Mouse (Mus musculus) thymus, adult 18-20 months (tissue): ENCODE results near the gene Snapc3.
"Not testable (repeated sequence)": the region's sequence is repeated elsewhere in the genome, so short reads cannot be mapped to it uniquely, and the experiment has no call there.

ENCODE experiments used
- DNase-seq, 2 experiments: peaks; one replicate each; pipeline ENCODE4 v3.0.0; 2022; ENCODE audit warnings: mixed read lengths in 2 of 2

Gene Snapc3

DNA sequence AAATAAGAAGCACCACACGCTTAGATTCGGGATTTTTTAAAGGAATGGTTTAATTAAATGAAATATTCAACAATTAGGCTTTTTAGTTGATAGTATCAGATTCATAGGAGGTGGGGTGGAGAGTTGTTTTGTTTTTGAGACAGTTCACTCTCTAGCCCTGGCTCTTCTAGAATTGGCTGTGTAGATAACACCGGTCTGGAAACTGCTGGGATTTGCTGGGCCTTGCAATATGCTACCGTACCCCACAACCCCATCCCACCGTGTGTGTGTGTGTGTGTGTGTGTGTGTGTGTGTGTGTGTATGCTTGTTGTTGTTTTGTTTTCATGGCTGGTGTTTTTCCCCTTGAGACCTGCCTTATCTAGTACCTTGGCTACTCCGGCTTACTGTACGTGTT, 83.5 kb downstream of the Snapc3 start:
- no peak for DNase-seq

DNA sequence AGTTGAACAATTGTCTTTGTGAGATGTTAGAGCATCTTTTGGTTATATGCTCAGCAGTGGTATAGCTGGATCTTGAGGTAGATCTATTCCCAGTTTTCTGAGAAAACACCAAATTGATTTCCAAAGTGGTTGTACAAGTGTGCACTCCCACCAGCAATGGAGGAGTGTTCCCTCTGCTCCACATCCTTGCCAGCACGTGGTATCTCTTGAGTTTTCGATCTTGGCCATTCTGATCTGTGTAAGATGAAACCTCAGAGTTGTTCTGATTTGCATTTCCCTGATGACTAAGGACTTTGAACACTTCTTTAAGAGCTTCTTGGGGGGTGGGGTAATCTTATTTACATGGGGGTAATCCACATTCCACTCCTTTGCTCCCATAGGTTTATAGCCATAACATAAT, 92.1 kb downstream of the Snapc3 start:
- DNase-seq: no peak

DNA sequence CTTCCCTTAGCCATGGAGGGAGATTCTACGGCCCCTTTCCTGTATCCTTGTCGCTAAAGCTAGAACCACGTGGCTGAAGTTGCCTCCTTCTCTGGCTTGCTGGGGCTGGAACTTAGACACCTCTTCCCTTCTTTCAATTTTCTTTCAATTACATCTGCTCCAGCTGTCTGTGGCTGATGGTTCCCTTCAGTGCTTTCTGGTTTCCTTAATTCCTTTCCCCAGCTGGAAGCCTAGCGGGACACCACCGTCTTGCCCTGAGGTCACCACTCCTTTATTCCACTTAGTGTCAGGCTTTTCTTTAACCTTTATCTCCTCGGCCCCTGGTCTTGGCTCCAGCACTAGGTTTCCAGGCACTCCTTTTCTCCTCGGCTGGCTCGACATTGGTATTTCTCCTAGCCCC, 93.6 kb downstream of the Snapc3 start:
- no peak for DNase-seq

DNA sequence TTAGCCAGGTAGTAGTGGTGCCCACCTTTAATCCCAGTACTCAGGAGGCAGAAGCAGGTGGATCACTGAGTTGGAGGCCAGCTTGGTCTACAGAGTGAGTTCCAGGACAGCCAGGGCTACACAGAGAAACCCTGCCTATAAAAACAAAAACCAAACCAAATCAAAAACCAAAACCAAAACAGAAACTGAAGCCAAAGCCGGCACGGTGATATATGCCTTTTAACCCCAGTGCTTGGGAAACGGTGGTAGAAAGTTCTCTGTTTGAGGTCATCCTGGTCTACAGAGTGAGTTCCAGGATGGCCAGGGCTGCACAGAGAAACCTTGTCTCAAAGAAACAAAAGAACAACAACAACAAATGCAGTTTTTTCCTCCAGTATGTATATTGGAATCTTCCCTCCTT, 94.7 kb downstream of the Snapc3 start:
- DNase-seq: no peak

DNA sequence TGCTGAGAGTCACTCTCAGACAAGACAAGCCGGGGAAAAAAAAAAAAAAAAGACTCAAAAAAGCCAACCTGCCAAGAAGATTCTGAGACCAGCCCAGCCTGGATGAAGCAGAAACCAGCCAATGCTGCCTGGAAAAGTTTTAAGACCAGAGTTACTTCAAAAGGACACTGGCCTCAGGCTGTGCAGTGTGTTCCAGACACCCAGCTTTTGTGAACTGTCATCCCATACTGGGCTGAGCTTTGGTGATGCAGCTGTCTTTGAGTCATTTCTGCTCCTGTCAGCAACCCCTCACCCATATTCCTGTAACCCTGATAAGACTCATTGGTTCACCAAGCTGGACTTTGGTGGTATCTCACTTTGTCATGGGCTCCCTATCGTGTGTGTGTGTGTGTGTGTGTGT, 95.1 kb downstream of the Snapc3 start:
- DNase-seq: no peak

DNA sequence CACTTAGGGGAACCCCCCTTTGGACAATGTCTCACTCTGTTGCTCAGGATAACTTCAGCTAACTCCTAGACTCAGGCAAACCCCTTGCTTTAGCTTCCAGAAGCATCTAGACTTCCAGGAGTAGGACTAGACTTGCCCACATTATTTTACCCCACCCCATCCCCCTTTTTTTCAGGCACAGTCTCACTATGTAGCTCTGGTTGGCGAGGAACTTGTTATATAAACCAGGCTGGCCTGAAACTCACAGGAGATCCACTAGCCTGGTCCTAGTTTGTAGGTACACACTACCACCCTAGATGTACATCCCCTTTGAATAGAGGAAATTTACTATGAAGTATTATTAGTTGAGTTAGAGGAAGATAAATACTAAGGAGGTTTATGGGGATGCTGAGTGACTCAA, 96.7 kb downstream of the Snapc3 start:
- DNase-seq: no peak

DNA sequence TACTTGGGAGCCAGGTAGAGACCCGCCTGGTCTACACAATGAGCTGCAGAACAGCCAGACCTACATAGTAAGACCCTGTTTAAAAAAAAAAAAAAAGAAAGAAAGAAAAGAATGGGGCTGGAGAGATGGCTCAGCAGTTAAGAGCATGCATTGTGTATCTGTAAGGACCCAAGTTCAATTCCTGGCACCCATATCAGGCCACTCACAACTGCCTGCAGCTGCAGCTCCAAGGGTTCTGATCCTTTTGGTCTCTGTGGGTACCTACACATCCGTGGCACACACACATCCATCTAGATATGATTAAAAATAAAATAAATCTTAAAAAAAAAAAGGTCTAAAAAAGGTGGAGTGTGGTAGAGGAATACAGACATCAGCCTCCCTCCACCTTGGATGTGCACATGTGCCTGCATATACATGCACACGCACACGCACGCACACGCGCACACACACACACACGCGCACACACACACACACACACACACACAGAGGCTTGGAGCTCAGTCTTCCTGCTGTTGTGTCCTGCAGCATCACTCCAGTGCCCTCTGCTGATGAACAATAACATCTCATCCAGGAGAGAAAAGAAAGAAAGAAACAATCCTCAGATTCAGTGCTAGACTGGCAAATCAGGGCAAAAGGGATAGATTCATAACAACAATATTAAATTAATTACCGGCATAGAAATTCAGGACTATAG, 97.6 kb downstream of the Snapc3 start:
- no peak for DNase-seq

DNA sequence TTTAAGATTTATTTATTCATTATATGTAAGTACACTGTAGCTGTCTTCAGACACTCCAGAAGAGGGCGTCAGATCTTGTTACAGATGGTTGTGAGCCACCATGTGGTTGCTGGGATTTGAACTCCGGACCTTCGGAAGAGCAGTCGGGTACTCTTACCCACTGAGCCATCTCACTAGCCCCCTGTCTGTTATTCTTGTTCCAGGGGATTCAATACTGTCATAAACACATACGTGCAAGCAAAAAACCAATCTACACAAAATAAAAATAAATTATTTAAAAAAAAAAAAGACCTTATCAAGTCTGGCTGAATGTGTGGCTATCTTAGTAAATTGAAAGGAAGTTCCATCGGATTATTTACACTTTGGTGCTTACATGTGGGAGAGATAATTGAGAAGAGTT, 98.6 kb downstream of the Snapc3 start:
- DNase-seq: not testable (repeated sequence)
